13 mouse cellular contexts compared by ENCODE assay signal in the genomic region with DNA sequence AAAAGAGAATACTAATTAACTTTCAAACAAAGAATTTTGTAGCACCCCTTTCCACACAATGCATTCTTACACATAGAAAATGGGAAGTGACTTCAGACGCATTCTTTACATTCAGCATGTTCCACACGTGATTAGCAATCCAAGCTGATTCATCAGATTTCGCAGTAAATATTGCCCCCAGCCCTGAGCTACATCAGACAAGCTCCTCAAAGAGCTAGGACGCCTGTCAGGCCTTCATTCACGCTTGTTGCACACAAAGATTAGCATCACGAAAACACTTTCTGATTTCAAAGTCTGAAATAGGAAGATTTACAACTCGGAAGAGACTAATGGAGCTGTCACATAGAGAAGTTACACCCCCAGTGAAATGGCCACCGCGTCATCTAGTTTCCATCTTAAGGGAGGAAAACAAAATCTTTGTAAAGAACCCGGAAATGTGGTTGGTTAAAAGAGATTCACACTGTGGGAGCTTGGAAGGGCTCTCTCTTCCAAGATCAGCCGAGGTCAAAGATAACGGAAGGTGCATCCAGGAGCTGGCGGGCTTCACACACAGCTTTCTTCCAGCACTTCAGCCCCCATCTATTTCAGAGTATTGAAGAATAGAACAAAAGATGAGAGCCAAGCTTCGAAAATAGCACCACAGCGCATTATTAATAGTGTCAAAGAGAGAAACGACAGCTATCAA.
DNase-seq lines count a peak whose midpoint lies in the region; ATAC-seq and TF ChIP-seq lines count a peak whose summit lies in the region.
"Had no signal": no experiment of that assay in that cellular context is flagged by ENCODE, and none has a peak within 500 bp of the region (broad histone marks: within the 10 kb centered on the region; RNA-seq: fewer than 3 reads in every experiment).

No protein-coding gene starts in this region.

- H3K27me3 ChIP-seq in lung, embryonic 14.5 days (ENCODE audit: insufficient read depth, low read length) = no peaks in the 10 kb centered on the region
- H3K27me3 ChIP-seq in forebrain, embryonic 14.5 days (replicated peaks; ENCODE audit: control insufficient read depth, insufficient read depth, low read length) = no peaks in the 10 kb centered on the region

- H3K36me3 ChIP-seq in lung, embryonic 14.5 days (ENCODE audit: insufficient read depth) = no peaks in the 10 kb centered on the region
- no peaks in the 10 kb centered on the region for H3K36me3 ChIP-seq in forebrain, embryonic 14.5 days (ENCODE audit: control insufficient read depth, insufficient read depth, low read length)

- 59% methylated on average over 16 of the region's 16 CpGs for WGBS in lung, embryonic 14.5 days
- WGBS in forebrain, embryonic 14.5 days = 3% methylated on average over 16 of the region's 16 CpGs

- H3K4me1 ChIP-seq in lung, embryonic 14.5 days (ENCODE audit: insufficient read depth) = no peaks in the 10 kb centered on the region
- peaks cover 10% of the 10 kb centered on the region for H3K4me1 ChIP-seq in forebrain, embryonic 14.5 days (ENCODE audit: control insufficient read depth, insufficient read depth, low read length)

- H3K4me2 ChIP-seq in lung, embryonic 14.5 days = no peak overlapping the region
- H3K4me2 ChIP-seq in forebrain, embryonic 14.5 days (ENCODE audit: low read length) = peak overlapping the region; percentile 44

- H3K27ac ChIP-seq in lung, embryonic 14.5 days (ENCODE audit: low read depth) = no peak overlapping the region
- no peak overlapping the region for H3K27ac ChIP-seq in forebrain, embryonic 14.5 days (ENCODE audit: low read depth, low read length)
- H3K27ac ChIP-seq: left cerebral cortex, adult 2 months; stomach, postnatal 0 days had no signal

- ATAC-seq in lung, embryonic 14.5 days (ENCODE audit: insufficient read depth) = no peak
- ATAC-seq in forebrain, embryonic 14.5 days = peak; percentile 77

- TF ChIP-seq CTCF in lung, embryonic 14.5 days (IDR thresholded peaks at IDR 0.05; ENCODE audit: low read depth) = no peak

- H3K4me3 ChIP-seq in lung, embryonic 14.5 days (ENCODE audit: low read depth, low read length) = no peak overlapping the region
- no peak overlapping the region for H3K4me3 ChIP-seq in forebrain, embryonic 14.5 days (ENCODE audit: low read depth, low read length)
- H3K4me3 ChIP-seq: left cerebral cortex, adult 2 months had no signal

- no peak overlapping the region for H3K9ac ChIP-seq in lung, embryonic 14.5 days
- H3K9ac ChIP-seq in forebrain, embryonic 14.5 days (ENCODE audit: low read length) = peak overlapping the region; percentile 40

- no peaks in the 10 kb centered on the region for H3K9me3 ChIP-seq in lung, embryonic 14.5 days (ENCODE audit: low read depth, low read length)
- H3K9me3 ChIP-seq in forebrain, embryonic 14.5 days (replicated peaks; ENCODE audit: control insufficient read depth, low read length) = no peaks in the 10 kb centered on the region

- DNase-seq in lung, embryonic 14.5 days = peak; percentile 23
- no peak for DNase-seq in lung, postnatal 25 days (ENCODE audit: low spot score)
- DNase-seq in forebrain, embryonic 14.5 days (ENCODE audit: low spot score) = peak; percentile 71
- peak; percentile 48 for DNase-seq in mesoderm, embryonic 11.5 days (ENCODE audit: low read depth, low spot score)
- no peak for DNase-seq in ovary, adult 18-20 months (ENCODE audit: low spot score)
- DNase-seq in cerebellum, adult 18-20 months = no peak
- DNase-seq in thymus, postnatal 36 days = no peak
- DNase-seq: cerebellum, adult 9-10 months; kidney, adult 9 months; liver; lung, postnatal 10 days had no signal

Comparison
In these comparisons a context has a peak if more than half of its experiments do, and no peak if none do; other contexts are left out.
1. DNase-seq: peak in lung, embryonic 14.5 days (single experiment), forebrain, embryonic 14.5 days (single experiment) and mesoderm, embryonic 11.5 days (single experiment); none in lung, postnatal 25 days (single experiment), ovary, adult 18-20 months (single experiment), cerebellum, adult 18-20 months (0 of 2) and thymus, postnatal 36 days (0 of 2).